Mouse (Mus musculus) stomach, postnatal 0 days (tissue): ENCODE results near the gene G6pc2.

Experiments
- CTCF ChIP-seq: IDR thresholded peaks from 2 replicates; pipeline ENCODE4 v1.5.1; 2016; ENCODE audit warnings: antibody characterized with exemption, low read depth, mild to moderate bottlenecking, moderate library complexity
- EP300 ChIP-seq: optimal IDR thresholded peaks from 2 replicates; pipeline ENCODE3; 2016; ENCODE audit warnings: antibody characterized with exemption

DNA sequence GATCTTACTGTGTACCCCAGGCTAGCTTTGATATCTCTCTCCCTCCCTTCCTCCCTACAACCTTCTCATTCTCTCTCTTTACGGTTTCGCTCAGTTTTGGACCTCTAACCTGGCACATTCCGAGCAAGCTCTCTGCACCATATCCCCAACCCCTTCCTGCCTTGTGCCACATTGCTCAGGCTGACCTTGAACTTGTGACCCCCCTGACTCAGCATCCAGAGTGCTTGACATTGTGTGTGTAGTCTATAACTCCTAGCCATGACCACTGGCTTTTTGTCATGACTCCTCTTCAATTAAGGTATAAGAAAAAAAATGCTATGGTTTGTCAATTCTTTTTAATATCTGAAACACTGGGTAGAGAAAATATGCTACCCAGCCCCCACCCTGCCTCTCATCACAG, 1.2 kb upstream of the G6pc2 start:
- TF ChIP-seq CTCF: no peak
- TF ChIP-seq EP300: no peak
